Mouse (Mus musculus) myocyte (in vitro differentiated cells): ENCODE measurements around the gene Lamtor1.

ENCODE experiments used
- CEBPB ChIP-seq: IDR thresholded peaks from 2 replicates; pipeline ENCODE4 v1.6.1; 2011; ENCODE audit warnings: mild to moderate bottlenecking, moderate library complexity; ENCODE audit not compliant: poor library complexity, insufficient read depth, severe bottlenecking
- E2F4 ChIP-seq: IDR thresholded peaks from one replicate; pipeline ENCODE4 v1.6.1; 2011; ENCODE audit warnings: mild to moderate bottlenecking, control low read depth, moderate library complexity; ENCODE audit not compliant: insufficient read depth
- MAX ChIP-seq: IDR thresholded peaks from one replicate; pipeline ENCODE4 v1.6.1; 2011; ENCODE audit warnings: low read depth, mild to moderate bottlenecking, control low read depth
- MYOD1 ChIP-seq, 3 experiments: IDR thresholded peaks; one replicate each; pipeline ENCODE4 v1.6.1; 2011; ENCODE audit warnings: control low read depth in 2 of 3, low read depth in 2 of 3, mild to moderate bottlenecking in 2 of 3, moderate library complexity in 1 of 3; ENCODE audit not compliant: insufficient read length in 2 of 3, control insufficient read depth in 1 of 3
- POLR2A ChIP-seq: IDR thresholded peaks from one replicate; pipeline ENCODE4 v1.6.1; 2011; ENCODE audit warnings: low read depth, mild to moderate bottlenecking, control low read depth, moderate library complexity; ENCODE audit not compliant: insufficient read length
- POLR2AphosphoS2 ChIP-seq: IDR thresholded peaks from one replicate; pipeline ENCODE4 v1.6.1; 2011; ENCODE audit warnings: low read depth, control low read depth; ENCODE audit not compliant: insufficient read length
- TCF12 ChIP-seq: IDR thresholded peaks from one replicate; pipeline ENCODE4 v1.6.1; 2011; ENCODE audit warnings: mild to moderate bottlenecking, control low read depth; ENCODE audit not compliant: poor library complexity, insufficient read depth, severe bottlenecking
- TCF3 ChIP-seq: IDR thresholded peaks from one replicate; pipeline ENCODE4 v1.6.1; 2011; ENCODE audit warnings: low read depth, control low read depth; ENCODE audit not compliant: insufficient read length
- USF1 ChIP-seq: IDR thresholded peaks from one replicate; pipeline ENCODE4 v1.6.1; 2011; ENCODE audit warnings: low read depth, mild to moderate bottlenecking, control low read depth, moderate library complexity

GRCm38 (mm10) chr7:101869163-101869500 lies 36.6 kb upstream of the Lamtor1 start:
- TF ChIP-seq POLR2A (no peak), CEBPB (no peak), MYOD1 (IDR thresholded peaks at IDR 0.05; ENCODE audit: control insufficient read depth in 1 of 3, insufficient read length in 2 of 3, low read depth in 2 of 3) (no peak), MAX (no peak), TCF12 (no peak), TCF3 (no peak), USF1 (no peak), E2F4 (no peak), POLR2AphosphoS2 (no peak)
